Comparison of ENCODE assay signal across 29 mouse cellular contexts in the genomic region with DNA sequence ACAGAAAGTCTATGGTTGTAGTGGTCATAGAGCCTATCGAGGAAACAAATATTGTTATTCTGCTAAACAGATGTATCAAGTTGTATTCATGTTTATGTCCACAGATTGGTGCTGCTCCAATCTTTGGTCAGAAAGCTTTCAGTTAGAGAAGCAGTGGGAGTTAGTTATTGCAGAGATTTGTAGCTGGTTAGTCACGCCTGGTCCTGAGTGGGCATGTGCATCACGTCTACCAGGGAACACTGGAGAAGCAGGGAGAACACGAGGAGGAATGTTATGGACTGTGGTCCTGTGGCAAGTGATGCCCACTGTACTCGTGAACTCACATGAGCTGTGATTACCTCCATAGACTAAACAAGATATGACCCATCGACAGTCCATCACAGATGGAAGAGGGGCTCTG.
"Had no signal": no experiment of that assay in that cellular context is flagged by ENCODE, and none has a peak within 500 bp of the region (broad histone marks: within the 10 kb centered on the region; RNA-seq: fewer than 3 reads in every experiment).

No protein-coding gene starts in this region.

- H3K27ac ChIP-seq: heart, embryonic 10.5 days; heart, embryonic 13.5 days; heart, embryonic 15.5 days; hindbrain, embryonic 10.5 days; hindbrain, embryonic 12.5 days; hindbrain, embryonic 13.5 days; hindbrain, embryonic 14.5 days; hindbrain, embryonic 15.5 days; hindbrain, postnatal 0 days; intestine, embryonic 15.5 days; kidney, embryonic 15.5 days; kidney, postnatal 0 days; layer of hippocampus, adult 2 months had no signal

- DNase-seq: heart, postnatal 10 days; heart, postnatal 14 days; heart, postnatal 4 days; kidney, adult 11 months; kidney, adult 18-20 months; kidney, adult 2 months; kidney, adult 8-10 months; kidney, adult 9 months; kidney, postnatal 10 days; kidney, postnatal 14 days; kidney, postnatal 25 days; kidney, postnatal 36 days; kidney, postnatal 4 days; layer of hippocampus, adult 9-11 months; layer of hippocampus, postnatal 36 days had no signal

- H3K4me3 ChIP-seq: heart, embryonic 10.5 days; heart, embryonic 12.5 days; heart, embryonic 13.5 days; heart, embryonic 15.5 days; hindbrain, embryonic 10.5 days; hindbrain, embryonic 12.5 days; hindbrain, embryonic 13.5 days; hindbrain, embryonic 15.5 days; intestine, embryonic 15.5 days; kidney, embryonic 15.5 days; layer of hippocampus, adult 2 months had no signal
